Mouse (Mus musculus): ENCODE measurements around the gene Pik3ca.

DNA sequence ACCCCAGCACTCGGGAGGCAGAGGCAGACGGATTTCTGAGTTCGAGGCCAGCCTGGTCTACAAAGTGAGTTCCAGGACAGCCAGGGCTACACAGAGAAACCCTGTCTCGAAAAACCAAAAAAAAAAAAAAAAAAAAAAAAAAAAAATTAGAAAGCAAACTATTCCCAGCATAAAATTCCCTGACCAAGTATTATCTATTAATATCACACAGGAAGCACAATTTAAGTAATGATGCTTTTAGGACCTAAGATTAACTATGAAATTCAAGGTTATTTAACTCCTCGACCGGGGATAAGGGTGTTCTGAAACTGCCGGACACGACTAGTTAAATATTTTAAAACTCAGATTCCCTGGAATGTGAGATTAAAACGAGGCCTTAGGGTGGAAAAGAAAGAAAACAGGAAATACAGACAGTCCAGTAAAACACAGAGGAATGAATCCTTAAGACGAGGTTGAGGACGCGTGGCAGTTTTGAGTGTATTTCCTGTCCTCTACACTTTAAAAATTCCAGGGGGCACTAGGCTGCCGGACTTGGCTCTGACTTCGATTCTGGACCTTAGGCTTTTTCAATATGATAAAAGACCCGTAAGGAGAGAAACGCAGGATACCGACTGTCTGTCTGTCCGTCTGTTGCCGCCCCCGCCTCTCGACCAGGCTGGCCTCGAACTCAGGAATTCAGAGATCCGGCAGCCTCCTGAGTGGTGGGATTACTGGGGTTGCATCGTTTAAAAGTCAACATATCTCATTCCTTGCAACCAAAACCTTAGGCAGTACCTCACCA lies 1.5 kb upstream of the Pik3ca start:
- peak; percentile 20; the same call in 1 of the 2 replicates for TF ChIP-seq CTCF (IDR thresholded peaks at IDR 0.05; ENCODE audit: low read depth)
- no peak for TF ChIP-seq EP300 (IDR thresholded peaks at IDR 0.05; ENCODE audit: low read depth)
